Mouse (Mus musculus) neural tube, embryonic 13.5 days (tissue): ENCODE data around the gene Fezf1. TPM values are rescaled to one million over a fixed set of nuclear protein-coding genes. Genes with fewer than 3 reads are reported as not detected.
A peak's percentile ranks its signal among the peaks of the same experiment; 100 is the strongest.

Experiments
- ATAC-seq: fragments of 200-750 bp; cut with Nextera tagmentation; 2 replicates; pipeline ENCODE4 v1.8.0; 2017; ENCODE audit warnings: low read depth, mild to moderate bottlenecking, moderate TSS enrichment, moderate library complexity
- H3K27ac ChIP-seq: fragments of 300-500 bp; sonication (generic); replicated peaks from 2 replicates; pipeline ENCODE4 v1.5.1; 2015; ENCODE audit warnings: moderate library complexity, mild to moderate bottlenecking, inconsistent platforms
- H3K27me3 ChIP-seq: fragments of 300-500 bp; sonication (generic); 2 replicates; pipeline ENCODE4 v1.6.1; 2015; ENCODE audit warnings: mild to moderate bottlenecking, inconsistent platforms
- H3K36me3 ChIP-seq: fragments of 300-500 bp; sonication (generic); 2 replicates; pipeline ENCODE4 v1.6.1; 2015; ENCODE audit warnings: mild to moderate bottlenecking, inconsistent platforms
- H3K4me1 ChIP-seq: fragments of 300-500 bp; sonication (generic); replicated peaks from 2 replicates; pipeline ENCODE4 v1.6.1; 2015; ENCODE audit warnings: inconsistent platforms
- H3K4me2 ChIP-seq: fragments of 300-500 bp; sonication (generic); 2 replicates; pipeline ENCODE4 v1.6.1; 2015; ENCODE audit warnings: inconsistent platforms, mild to moderate bottlenecking, moderate library complexity
- H3K4me3 ChIP-seq: fragments of 300-500 bp; sonication (generic); 2 replicates; pipeline ENCODE4 v1.5.1; 2015; ENCODE audit warnings: mild to moderate bottlenecking, inconsistent platforms
- H3K9ac ChIP-seq: fragments of 300-500 bp; sonication (generic); 2 replicates; pipeline ENCODE4 v1.6.1; 2015; ENCODE audit warnings: moderate library complexity, mild to moderate bottlenecking, inconsistent platforms
- H3K9me3 ChIP-seq: fragments of 300-500 bp; sonication (generic); 2 replicates; pipeline ENCODE4 v1.6.1; 2016; ENCODE audit warnings: inconsistent platforms
- WGBS: fragments of 180-500 bp; shearing (Covaris S2); methylation state at CpG from one replicate; pipeline ENCODE4 v1.1.7; 2015; 5-methylcytosine and 5-hydroxymethylcytosine counted together
- polyA plus RNA-seq: library from polyadenylated mRNA; unstranded; fragments of >200 nt; fragmentation: Nextera tagmentation; extraction: Ambion mirVana; gene quantifications from 2 replicates; pipeline ENCODE4 v1.2.1, GENCODE M21; 2015

Gene Fezf1
- polyA plus RNA-seq, result 0.12 TPM in 1 of 2 replicates, not detected in the other

- under 1% methylated on average over 31 of the region's 31 CpGs for WGBS
- ATAC-seq, result no peak
These were observed at the start of gene Fezf1 for GRCm38 (mm10) chr6:23248313-23249052. Fezf1 (minus strand) TSS chr6:23248362.

GRCm38 (mm10) chr6:23294685-23295084 lies 46.5 kb upstream of the Fezf1 start:
- peaks cover 9% of the 10 kb centered on the region; the same call in 1 of the 2 replicates for H3K27me3 ChIP-seq
- ATAC-seq, result peak; percentile 47; the same call in 1 of the 2 replicates
- WGBS, result 83% methylated on average over 4 of the region's 4 CpGs

More at GRCm38 (mm10) chr6:23248313-23249052, at the start of gene Fezf1:
- Histone ChIP-seq H3K9me3 (no peaks in the 10 kb centered on the region), H3K27me3 (peaks cover 92% of the 10 kb centered on the region), H3K9ac (no peak within 1 kb of the TSS), H3K4me2 (peak within 1 kb of the TSS; percentile 54), H3K4me1 (peaks cover 21% of the 10 kb centered on the region), H3K36me3 (no peaks in the 10 kb centered on the region), H3K27ac (no peak within 1 kb of the TSS), H3K4me3 (peak within 1 kb of the TSS; percentile 33)

GRCm38 (mm10) chr6:23288752-23289151 lies 40.6 kb upstream of the Fezf1 start:
- H3K9me3 ChIP-seq, result no peaks in the 10 kb centered on the region
- no peak overlapping the region for H3K4me3 ChIP-seq
- H3K36me3 ChIP-seq, result no peaks in the 10 kb centered on the region
- ATAC-seq, result no peak
- peaks cover 33% of the 10 kb centered on the region for H3K27me3 ChIP-seq
- no peak overlapping the region for H3K27ac ChIP-seq
- H3K9ac ChIP-seq, result no peak overlapping the region
- no peak overlapping the region for H3K4me2 ChIP-seq
- no peaks in the 10 kb centered on the region for H3K4me1 ChIP-seq
- WGBS, result 94% methylated on average over 4 of the region's 4 CpGs

More at GRCm38 (mm10) chr6:23294685-23295084, 46.5 kb upstream of the Fezf1 start:
- Histone ChIP-seq H3K36me3 (no peaks in the 10 kb centered on the region), H3K4me2 (no peak overlapping the region), H3K4me3 (no peak overlapping the region), H3K9ac (no peak overlapping the region), H3K9me3 (no peaks in the 10 kb centered on the region), H3K27ac (no peak overlapping the region), H3K4me1 (no peaks in the 10 kb centered on the region)

DNA sequence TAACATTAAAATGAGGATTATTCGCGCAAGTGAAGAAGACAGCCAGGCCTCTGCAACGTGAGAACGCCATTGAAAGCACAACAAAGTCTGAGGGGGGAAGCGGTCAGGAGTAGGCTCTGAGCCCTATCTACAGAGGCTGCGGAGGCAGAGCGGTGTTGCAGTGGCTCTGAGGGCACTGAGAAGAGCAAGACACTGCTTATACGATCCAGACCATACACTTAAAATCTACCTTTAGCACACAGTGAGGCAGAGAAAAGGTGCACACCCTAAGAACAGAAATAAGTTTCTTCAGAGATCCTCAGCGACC lies 33.3 kb upstream of the Fezf1 start:
- H3K27ac ChIP-seq, result no peak overlapping the region
- H3K4me1 ChIP-seq, result peaks cover 19% of the 10 kb centered on the region
- no peaks in the 10 kb centered on the region for H3K9me3 ChIP-seq
- H3K9ac ChIP-seq, result no peak overlapping the region
- ATAC-seq, result peak; percentile 61
- H3K27me3 ChIP-seq, result peaks cover 70% of the 10 kb centered on the region
- no peak overlapping the region for H3K4me2 ChIP-seq
- WGBS, result 45% methylated on average over 9 of the region's 9 CpGs
- H3K36me3 ChIP-seq, result no peaks in the 10 kb centered on the region
- no peak overlapping the region for H3K4me3 ChIP-seq

DNA sequence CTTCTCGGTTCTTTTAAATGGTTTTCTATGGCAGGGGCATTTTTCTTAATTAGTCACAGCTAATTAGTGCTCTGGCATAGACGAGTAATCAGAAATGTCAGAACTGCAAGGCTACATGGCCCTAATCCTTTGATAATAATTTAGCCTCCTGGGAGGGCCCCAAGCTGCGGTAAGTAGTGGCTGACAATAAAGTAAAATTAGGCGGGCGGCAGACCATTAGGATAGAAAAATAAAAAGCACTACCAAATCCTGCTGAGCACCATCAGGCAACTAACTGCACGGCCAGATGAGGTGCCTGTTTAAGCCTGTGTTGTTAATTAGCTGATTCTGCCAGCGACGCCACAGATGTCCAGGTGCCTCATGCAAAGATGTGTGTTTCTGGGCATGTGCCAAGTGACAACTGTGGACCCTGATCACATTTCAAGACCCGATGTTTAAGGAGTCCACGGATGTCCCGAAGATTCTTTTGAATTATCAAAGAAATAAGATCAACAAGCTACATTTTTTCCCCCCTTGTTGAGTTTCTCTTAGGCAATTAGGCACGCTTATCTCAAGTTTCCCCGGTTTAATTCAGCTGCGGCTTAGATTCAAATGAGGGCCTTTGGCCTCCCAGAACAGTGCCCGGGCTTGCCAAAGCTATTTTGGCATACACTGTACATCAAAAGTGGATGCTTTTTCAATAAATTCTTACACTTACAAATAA lies 32.8 kb upstream of the Fezf1 start:
- H3K4me1 ChIP-seq, result peaks cover 19% of the 10 kb centered on the region
- 15% methylated on average over 15 of the region's 15 CpGs for WGBS
- H3K36me3 ChIP-seq, result no peaks in the 10 kb centered on the region
- H3K4me3 ChIP-seq, result no peak overlapping the region
- no peaks in the 10 kb centered on the region for H3K9me3 ChIP-seq
- no peak overlapping the region for H3K4me2 ChIP-seq
- peaks cover 70% of the 10 kb centered on the region for H3K27me3 ChIP-seq
- H3K9ac ChIP-seq, result no peak overlapping the region
- no peak overlapping the region for H3K27ac ChIP-seq
- peak; percentile 90 for ATAC-seq

DNA sequence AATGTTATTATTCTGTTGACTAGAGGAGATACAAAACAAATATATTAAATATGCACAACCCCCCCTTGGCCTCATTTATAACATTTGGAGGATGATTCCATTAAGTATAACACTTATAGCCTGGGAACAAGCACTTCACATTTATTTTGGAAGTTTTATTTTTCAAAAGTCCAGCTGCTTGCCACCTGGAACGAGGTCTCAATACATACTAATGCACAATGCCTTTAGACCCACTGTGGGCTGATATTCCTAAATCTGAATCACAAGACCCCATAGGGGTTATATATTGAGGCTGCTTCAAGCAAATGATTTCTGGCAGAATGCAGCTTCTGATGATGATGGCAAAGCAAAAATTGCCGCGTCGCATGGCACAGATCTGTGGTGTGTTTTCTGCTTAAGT lies 25.3 kb upstream of the Fezf1 start:
- H3K4me1 ChIP-seq, result peaks cover 13% of the 10 kb centered on the region
- no peaks in the 10 kb centered on the region for H3K9me3 ChIP-seq
- ATAC-seq, result no peak; the same call in 1 of the 2 replicates
- no peaks in the 10 kb centered on the region for H3K36me3 ChIP-seq
- no peak overlapping the region for H3K9ac ChIP-seq
- H3K27ac ChIP-seq, result no peak overlapping the region
- H3K27me3 ChIP-seq, result peaks cover 71% of the 10 kb centered on the region
- H3K4me2 ChIP-seq, result 0 out of 2 replicates have a peak overlapping the region, but pooled peaks have one; percentile 35
- WGBS, result 28% methylated on average over 4 of the region's 4 CpGs
- no peak overlapping the region for H3K4me3 ChIP-seq

- no peaks in the 10 kb centered on the region for H3K9me3 ChIP-seq
- peaks cover 72% of the 10 kb centered on the region for H3K27me3 ChIP-seq
- 2% methylated on average over 11 of the region's 11 CpGs for WGBS
- no peak overlapping the region for H3K27ac ChIP-seq
- no peaks in the 10 kb centered on the region for H3K36me3 ChIP-seq
- H3K4me1 ChIP-seq, result peaks cover 13% of the 10 kb centered on the region
- ATAC-seq, result peak; percentile 87
- no peak overlapping the region for H3K9ac ChIP-seq
- peak overlapping the region; percentile 35 for H3K4me2 ChIP-seq
- no peak overlapping the region for H3K4me3 ChIP-seq
These were observed 24.8 kb upstream of the Fezf1 start for GRCm38 (mm10) chr6:23272979-23273378.

- H3K27ac ChIP-seq, result no peak overlapping the region
- no peak overlapping the region for H3K9ac ChIP-seq
- H3K9me3 ChIP-seq, result no peaks in the 10 kb centered on the region
- H3K27me3 ChIP-seq, result peaks cover 74% of the 10 kb centered on the region
- peak overlapping the region; percentile 35 for H3K4me2 ChIP-seq
- no peaks in the 10 kb centered on the region for H3K36me3 ChIP-seq
- ATAC-seq, result no peak; the same call in 1 of the 2 replicates
- H3K4me1 ChIP-seq, result peaks cover 13% of the 10 kb centered on the region
- 2% methylated on average over 7 of the region's 7 CpGs for WGBS
- no peak overlapping the region for H3K4me3 ChIP-seq
These were observed 24.4 kb upstream of the Fezf1 start for GRCm38 (mm10) chr6:23272542-23272941.

DNA sequence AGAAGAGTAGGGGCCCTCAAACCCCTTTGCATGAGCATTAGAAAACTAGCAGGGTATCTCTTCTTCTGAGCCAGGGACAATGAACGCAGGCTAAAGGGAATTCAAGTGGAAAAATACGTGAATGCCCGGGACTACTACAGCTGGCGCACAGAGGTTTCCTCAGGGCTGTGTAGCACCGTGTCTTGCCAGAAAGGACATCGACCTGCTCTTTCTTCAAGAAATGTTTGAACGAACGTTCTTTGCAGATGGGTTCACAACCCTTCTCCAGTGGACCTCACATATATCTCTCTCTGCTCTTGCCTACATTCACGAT lies 12.5 kb upstream of the Fezf1 start:
- peak overlapping the region; percentile 36 for H3K4me2 ChIP-seq
- no peak overlapping the region for H3K27ac ChIP-seq
- no peak overlapping the region for H3K4me3 ChIP-seq
- H3K36me3 ChIP-seq, result no peaks in the 10 kb centered on the region
- WGBS, result 3% methylated on average over 9 of the region's 9 CpGs
- H3K27me3 ChIP-seq, result peaks cover 89% of the 10 kb centered on the region
- no peaks in the 10 kb centered on the region for H3K9me3 ChIP-seq
- H3K9ac ChIP-seq, result no peak overlapping the region
- peaks cover 12% of the 10 kb centered on the region for H3K4me1 ChIP-seq
- no peak for ATAC-seq

- ATAC-seq, result peak; percentile 65
- Histone ChIP-seq H3K27me3 (peaks cover 92% of the 10 kb centered on the region), H3K9me3 (no peaks in the 10 kb centered on the region), H3K36me3 (no peaks in the 10 kb centered on the region), H3K27ac (no peak overlapping the region), H3K9ac (no peak overlapping the region), H3K4me3 (peak overlapping the region; percentile 8; the same call in 1 of the 2 replicates), H3K4me2 (peak overlapping the region; percentile 36), H3K4me1 (peaks cover 12% of the 10 kb centered on the region)
- WGBS, result 2% methylated on average over 36 of the region's 36 CpGs
These were observed 12.0 kb upstream of the Fezf1 start for GRCm38 (mm10) chr6:23260016-23260737.

GRCm38 (mm10) chr6:23257981-23258380 lies 9.8 kb upstream of the Fezf1 start:
- peaks cover 20% of the 10 kb centered on the region for H3K4me1 ChIP-seq
- H3K9ac ChIP-seq, result no peak overlapping the region
- no peak overlapping the region for H3K27ac ChIP-seq
- no peaks in the 10 kb centered on the region for H3K36me3 ChIP-seq
- ATAC-seq, result no peak
- peaks cover 96% of the 10 kb centered on the region for H3K27me3 ChIP-seq
- 15% methylated on average over 3 of the region's 3 CpGs for WGBS
- H3K4me2 ChIP-seq, result no peak overlapping the region
- no peaks in the 10 kb centered on the region for H3K9me3 ChIP-seq
- no peak overlapping the region for H3K4me3 ChIP-seq

GRCm38 (mm10) chr6:23255161-23255560 lies 7.0 kb upstream of the Fezf1 start:
- peaks cover 94% of the 10 kb centered on the region for H3K27me3 ChIP-seq
- 1% methylated on average over 8 of the region's 8 CpGs for WGBS
- no peak overlapping the region for H3K4me3 ChIP-seq
- H3K27ac ChIP-seq, result no peak overlapping the region
- no peak overlapping the region for H3K9ac ChIP-seq
- no peaks in the 10 kb centered on the region for H3K36me3 ChIP-seq
- no peaks in the 10 kb centered on the region for H3K9me3 ChIP-seq
- no peak overlapping the region for H3K4me2 ChIP-seq
- H3K4me1 ChIP-seq, result peaks cover 12% of the 10 kb centered on the region; the same call in 1 of the 2 replicates
- ATAC-seq, result no peak
